Mouse (Mus musculus): ENCODE data around the gene Fam172a. TPM values are rescaled to one million over a fixed set of nuclear protein-coding genes. Genes with fewer than 3 reads are reported as not detected.

The Fam172a gene
- polyA plus RNA-seq, 1 experiment from 2014 or later = 21.2 TPM

DNA sequence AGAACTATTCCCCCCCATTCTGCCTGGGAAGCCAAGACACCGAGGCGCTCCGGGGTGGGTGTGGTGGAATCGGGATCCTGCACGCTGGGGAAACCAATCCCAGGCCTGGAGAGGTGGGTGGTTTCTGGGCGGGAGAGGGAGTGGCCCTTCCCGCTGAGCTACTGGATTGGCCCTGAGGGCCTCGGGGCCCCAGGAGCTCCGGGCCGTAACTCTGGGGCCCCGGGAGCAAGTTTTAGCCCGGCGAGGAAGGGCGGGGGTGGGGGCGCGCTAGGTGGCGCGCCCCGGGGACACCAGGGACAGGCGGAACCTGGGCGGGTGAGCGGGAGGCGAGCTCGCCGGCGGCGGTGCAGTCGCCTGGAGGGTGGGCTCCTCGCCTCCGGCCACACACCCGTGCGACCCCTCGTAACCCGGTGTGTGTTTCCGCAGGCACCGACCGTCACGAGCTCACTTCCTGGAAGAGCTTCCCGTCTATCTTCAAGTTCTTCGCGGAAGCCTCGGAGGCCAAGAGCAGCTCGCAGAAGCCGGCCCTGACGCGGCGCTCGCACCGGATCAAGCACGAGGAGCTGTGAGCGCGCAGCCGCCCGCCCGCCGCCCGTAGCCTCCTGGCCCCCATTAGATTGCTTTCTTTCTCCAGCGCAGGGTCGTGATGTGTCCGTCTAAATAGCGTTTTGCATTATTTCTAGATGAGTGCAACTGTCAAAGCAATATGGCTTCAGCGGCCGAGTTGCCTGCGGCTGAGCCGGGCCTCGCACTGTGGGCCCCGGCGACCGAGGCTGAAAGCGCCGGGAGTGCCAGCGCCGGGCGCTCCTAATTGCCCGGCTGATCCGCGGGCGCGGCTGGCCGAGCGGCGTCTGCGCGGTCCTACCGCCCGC is 461.5 kb downstream of the Fam172a start:
- WGBS = under 1% methylated on average over 86 of the region's 86 CpGs
- Histone ChIP-seq H3K27ac (peak overlapping the region; percentile 88), H3K27me3 (ENCODE audit: insufficient read depth, poor library complexity, severe bottlenecking) (peaks cover 40% of the 10 kb centered on the region), H3K4me1 (no peaks in the 10 kb centered on the region), H3K36me3 (no peaks in the 10 kb centered on the region), H3K4me3 (peak overlapping the region; percentile 77), H3K9me3 (no peaks in the 10 kb centered on the region)
- peak; percentile 93 for DNase-seq (ENCODE audit: low spot score)

DNA sequence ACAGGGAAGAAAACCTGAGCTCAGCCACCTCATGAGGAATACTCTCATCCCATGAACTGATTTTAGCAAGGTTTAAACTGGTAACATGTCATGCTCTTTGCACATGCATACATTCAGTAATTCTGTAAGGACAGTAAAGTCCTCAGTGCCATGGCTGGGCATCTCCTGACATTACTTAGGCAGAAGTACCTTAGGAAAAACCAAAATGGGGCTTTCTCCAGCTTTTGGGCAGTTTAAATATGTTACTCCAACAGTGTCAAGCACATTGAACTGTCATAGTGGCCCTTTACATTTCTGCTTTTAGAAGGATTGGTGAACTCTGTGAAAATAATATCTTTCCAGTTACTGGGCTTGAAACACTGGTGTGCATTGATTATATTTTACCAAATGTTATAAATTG is 463.1 kb downstream of the Fam172a start:
- Histone ChIP-seq H3K27ac (no peak overlapping the region), H3K27me3 (ENCODE audit: insufficient read depth, poor library complexity, severe bottlenecking) (peaks cover 52% of the 10 kb centered on the region), H3K4me1 (no peaks in the 10 kb centered on the region), H3K4me3 (no peak overlapping the region), H3K9me3 (no peaks in the 10 kb centered on the region), H3K36me3 (no peaks in the 10 kb centered on the region)
- no peak for DNase-seq (ENCODE audit: low spot score)

DNA sequence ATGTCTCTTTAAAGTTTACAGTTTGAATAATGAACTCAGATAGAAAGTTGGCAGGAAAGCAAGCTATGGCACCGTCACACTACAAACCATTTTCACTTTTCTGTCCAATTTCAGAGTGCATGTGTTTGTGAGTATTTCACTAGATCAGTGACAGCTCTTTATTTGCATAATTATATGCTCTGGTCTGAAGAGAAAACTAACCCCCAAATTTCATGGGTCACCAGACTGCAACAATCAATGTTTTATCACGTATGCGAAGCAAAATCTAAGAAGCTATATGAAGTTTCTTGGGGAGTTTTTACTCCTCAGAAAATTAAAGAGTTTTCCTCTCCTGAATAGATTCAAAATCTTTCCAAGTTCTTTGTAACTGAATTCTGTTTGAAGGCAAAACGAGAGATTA is 466.3 kb downstream of the Fam172a start:
- WGBS = 44% methylated on average over 4 of the region's 4 CpGs
- Histone ChIP-seq H3K4me1 (no peaks in the 10 kb centered on the region), H3K27me3 (ENCODE audit: insufficient read depth, poor library complexity, severe bottlenecking) (peaks cover 85% of the 10 kb centered on the region)

DNA sequence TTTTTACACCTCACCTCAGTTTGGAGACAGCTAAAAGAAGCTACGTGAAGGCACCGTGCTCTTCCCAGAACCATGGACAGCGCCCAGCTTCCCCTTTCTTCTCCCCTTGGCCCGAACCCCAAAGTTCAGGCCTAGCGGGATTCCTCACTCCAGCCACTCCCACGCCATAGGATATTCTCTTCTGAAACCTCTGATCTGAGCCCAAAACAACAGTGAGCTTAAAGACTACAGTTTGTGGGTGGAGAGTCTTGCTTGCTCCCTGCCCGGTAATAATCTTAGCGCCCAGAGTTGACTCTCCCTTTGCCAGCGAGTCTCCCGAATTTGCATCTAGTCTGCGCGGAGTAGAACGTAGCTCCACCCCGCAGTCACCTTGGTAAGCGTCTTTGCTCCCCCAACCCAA is 469.5 kb downstream of the Fam172a start:
- Histone ChIP-seq H3K4me3 (peak overlapping the region; percentile 25; the same call in 1 of the 2 replicates), H3K27me3 (ENCODE audit: insufficient read depth, poor library complexity, severe bottlenecking) (peaks cover 95% of the 10 kb centered on the region), H3K27ac (no peak overlapping the region), H3K36me3 (no peaks in the 10 kb centered on the region), H3K4me1 (no peaks in the 10 kb centered on the region), H3K9me3 (no peaks in the 10 kb centered on the region)
- DNase-seq (ENCODE audit: low spot score) = no peak
- under 1% methylated on average over 15 of the region's 15 CpGs for WGBS

More for the DNA sequence above, 466.3 kb downstream of the Fam172a start:
- Histone ChIP-seq H3K36me3 (no peaks in the 10 kb centered on the region), H3K4me3 (no peak overlapping the region), H3K27ac (no peak overlapping the region), H3K9me3 (no peaks in the 10 kb centered on the region)
- no peak for DNase-seq (ENCODE audit: low spot score)

DNA sequence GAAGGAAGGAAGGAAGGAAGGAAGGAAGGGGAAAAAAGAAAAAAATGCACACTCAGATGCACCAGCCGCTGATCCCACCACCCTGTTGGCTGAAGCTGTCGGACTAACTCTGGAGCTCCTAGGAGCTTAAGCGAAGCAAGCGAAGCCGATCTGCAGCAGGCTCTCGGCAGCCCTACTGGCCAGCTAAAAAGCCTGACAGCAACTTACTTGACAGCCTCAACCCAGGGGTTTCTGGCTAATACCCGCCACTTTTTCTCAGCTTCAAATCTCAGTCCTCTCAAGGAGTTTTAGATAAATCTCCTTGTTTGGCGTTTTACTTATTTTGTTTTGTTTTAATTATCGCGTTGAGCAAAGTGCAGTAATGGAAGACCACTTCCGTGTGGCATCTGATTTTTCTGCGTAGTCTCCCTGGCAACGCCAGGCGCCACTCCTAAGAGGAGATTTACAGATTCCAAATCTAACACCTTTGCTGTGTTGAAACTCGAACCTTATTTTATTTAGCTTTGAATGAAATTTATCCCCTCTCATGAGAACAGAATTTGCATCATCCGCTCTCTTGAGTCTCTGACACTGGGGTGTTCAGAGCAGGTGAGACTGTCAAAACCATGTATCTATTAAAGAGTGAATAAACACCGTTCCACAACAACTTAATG is 470.3 kb downstream of the Fam172a start:
- no peak overlapping the region for H3K4me3 ChIP-seq
- no peak overlapping the region for H3K27ac ChIP-seq
- whole genome bisulfite sequencing = 2% methylated on average over 17 of the region's 17 CpGs
- no peaks in the 10 kb centered on the region for H3K4me1 ChIP-seq
- no peak for DNase-seq (ENCODE audit: low spot score)
- peaks cover 95% of the 10 kb centered on the region for H3K27me3 ChIP-seq (ENCODE audit: insufficient read depth, poor library complexity, severe bottlenecking)
- no peaks in the 10 kb centered on the region for H3K36me3 ChIP-seq
- H3K9me3 ChIP-seq = no peaks in the 10 kb centered on the region

DNA sequence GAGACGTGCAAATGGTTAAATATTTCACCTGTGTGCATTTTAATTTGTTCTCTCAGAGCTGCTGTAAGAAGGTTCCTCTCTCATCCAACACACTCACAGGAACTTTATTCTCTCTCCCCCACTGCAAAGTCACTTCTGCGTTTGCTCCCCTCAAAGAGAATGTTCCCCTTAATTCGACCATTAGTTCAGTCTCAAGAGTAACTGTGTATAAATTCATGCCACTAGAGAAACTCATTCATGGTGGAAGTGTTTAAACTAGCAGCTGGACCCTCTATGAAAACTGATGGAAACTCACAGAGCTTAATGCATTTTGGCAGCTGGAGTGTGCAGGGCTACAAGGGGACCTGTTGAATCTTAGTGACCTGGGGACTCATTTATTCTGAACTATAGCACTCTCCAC is 471.0 kb downstream of the Fam172a start:
- DNase-seq (ENCODE audit: low spot score) = no peak
- no peak overlapping the region for H3K27ac ChIP-seq
- peaks cover 95% of the 10 kb centered on the region for H3K27me3 ChIP-seq (ENCODE audit: insufficient read depth, poor library complexity, severe bottlenecking)
- no peaks in the 10 kb centered on the region for H3K9me3 ChIP-seq
- no peaks in the 10 kb centered on the region for H3K36me3 ChIP-seq
- no peaks in the 10 kb centered on the region for H3K4me1 ChIP-seq
- no peak overlapping the region for H3K4me3 ChIP-seq
- WGBS = 2% methylated on average over 3 of the region's 3 CpGs

DNA sequence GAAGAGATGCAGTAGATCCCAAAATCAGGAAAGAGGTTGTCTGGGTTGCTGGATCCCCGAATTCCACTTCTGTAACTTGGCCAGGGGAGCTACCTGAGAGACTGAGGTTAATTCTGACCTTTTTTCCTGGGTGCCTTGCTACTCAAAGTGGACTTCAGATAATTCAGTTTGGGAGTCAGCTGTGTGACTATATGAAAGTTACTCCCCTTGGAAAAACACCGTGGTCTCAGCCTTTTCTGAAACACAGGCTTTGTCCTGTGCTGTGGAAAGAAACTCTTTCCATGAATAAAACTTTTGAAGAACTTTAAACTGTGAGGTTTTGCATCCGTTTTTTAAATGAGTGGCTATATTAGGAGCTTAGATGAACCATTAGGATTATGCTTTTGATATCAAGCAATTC is 472.4 kb downstream of the Fam172a start:
- 5% methylated on average over 3 of the region's 3 CpGs for WGBS
- no peak for DNase-seq (ENCODE audit: low spot score)
- peaks cover 99% of the 10 kb centered on the region for H3K27me3 ChIP-seq (ENCODE audit: insufficient read depth, poor library complexity, severe bottlenecking)
- H3K36me3 ChIP-seq = no peaks in the 10 kb centered on the region
- H3K27ac ChIP-seq = no peak overlapping the region
- H3K4me1 ChIP-seq = peaks cover 2% of the 10 kb centered on the region
- H3K9me3 ChIP-seq = no peaks in the 10 kb centered on the region
- H3K4me3 ChIP-seq = no peak overlapping the region

DNA sequence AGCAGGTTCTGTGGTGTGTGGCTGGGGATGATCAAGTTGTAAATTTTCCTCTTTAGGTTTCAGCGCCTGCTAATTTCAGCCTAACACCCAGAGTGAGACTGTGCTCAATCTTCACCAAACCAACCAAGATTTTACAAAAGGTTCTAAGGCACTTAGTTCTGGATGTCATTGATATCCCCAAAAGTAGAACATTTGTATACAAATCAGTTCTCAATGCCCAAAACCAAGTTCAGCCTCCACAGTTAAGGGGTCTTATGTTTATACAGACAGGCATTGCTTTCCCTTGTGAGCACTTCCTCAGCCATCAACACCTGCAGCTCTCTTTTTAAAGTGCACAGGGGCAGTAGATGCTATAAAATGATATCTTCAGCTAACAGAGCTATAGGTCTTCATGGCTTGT is 473.1 kb downstream of the Fam172a start:
- no peak for DNase-seq (ENCODE audit: low spot score)
- Histone ChIP-seq H3K27me3 (ENCODE audit: insufficient read depth, poor library complexity, severe bottlenecking) (peaks cover 99% of the 10 kb centered on the region), H3K9me3 (no peaks in the 10 kb centered on the region), H3K36me3 (no peaks in the 10 kb centered on the region), H3K4me1 (peaks cover 8% of the 10 kb centered on the region), H3K27ac (no peak overlapping the region), H3K4me3 (no peak overlapping the region)
- 8% methylated on average over 1 of the region's 1 CpGs for WGBS

DNA sequence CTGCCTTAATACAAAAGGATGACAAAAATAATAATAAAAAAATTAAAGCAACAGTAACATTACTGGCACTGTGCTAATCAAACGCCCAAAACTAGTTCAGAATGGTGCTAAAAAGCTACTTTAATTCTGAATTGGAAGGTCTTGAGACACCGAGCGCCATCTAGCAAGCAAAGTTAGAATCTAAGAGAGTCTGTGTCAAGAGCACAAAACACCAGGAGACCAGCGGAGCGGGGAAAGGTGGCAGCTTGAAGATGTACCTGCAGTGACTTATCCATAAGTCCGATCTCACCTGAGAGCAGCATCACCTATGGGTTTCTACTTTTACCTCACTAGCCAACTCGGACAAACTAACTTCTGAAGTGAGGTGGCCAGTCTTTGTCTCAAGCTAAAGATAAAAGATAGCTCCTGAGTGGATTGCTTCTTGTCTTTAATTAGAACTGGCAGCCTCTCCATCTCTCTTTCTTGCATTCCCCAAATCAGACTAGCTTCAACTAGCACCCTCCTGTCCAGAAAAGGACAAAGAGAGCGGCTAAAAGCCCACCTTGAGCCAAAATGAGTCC is 474.1 kb downstream of the Fam172a start:
- Histone ChIP-seq H3K27me3 (ENCODE audit: insufficient read depth, poor library complexity, severe bottlenecking) (peaks cover 98% of the 10 kb centered on the region), H3K9me3 (no peaks in the 10 kb centered on the region), H3K36me3 (no peaks in the 10 kb centered on the region), H3K27ac (no peak overlapping the region), H3K4me1 (peaks cover 9% of the 10 kb centered on the region), H3K4me3 (no peak overlapping the region)
- 1% methylated on average over 8 of the region's 8 CpGs for WGBS
- DNase-seq (ENCODE audit: low spot score) = no peak

DNA sequence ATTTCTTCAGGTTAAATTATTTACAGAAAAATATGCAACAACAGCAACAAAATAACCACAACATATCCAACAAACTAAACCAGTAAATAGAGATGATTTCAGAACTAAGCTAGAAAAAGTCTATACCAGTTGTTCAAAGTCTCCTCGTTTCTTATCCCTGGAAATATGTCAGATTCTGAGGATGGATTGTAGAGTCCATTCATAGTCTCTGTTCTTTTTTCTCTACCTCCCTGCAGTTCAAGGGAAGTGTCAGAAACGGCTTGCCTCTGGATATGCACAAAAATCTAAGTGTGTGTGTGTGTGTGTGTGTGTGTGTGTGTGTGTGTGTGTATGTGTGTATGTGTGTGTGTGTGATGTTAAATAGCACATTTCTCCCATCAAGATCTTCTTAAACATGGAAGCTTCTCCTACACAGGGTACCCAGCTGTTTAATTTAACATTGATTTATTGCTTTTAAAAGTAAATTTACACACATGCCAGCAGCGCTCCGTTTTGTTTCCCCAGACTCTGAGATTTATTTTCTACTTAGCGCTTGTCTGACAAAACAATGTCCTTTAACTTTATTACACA is 475.6 kb downstream of the Fam172a start:
- Histone ChIP-seq H3K4me1 (peaks cover 15% of the 10 kb centered on the region), H3K4me3 (no peak overlapping the region), H3K27ac (no peak overlapping the region), H3K36me3 (no peaks in the 10 kb centered on the region), H3K27me3 (ENCODE audit: insufficient read depth, poor library complexity, severe bottlenecking) (peaks cover 98% of the 10 kb centered on the region), H3K9me3 (no peaks in the 10 kb centered on the region)
- no peak for DNase-seq (ENCODE audit: low spot score)
- WGBS = 14% methylated on average over 5 of the region's 5 CpGs

DNA sequence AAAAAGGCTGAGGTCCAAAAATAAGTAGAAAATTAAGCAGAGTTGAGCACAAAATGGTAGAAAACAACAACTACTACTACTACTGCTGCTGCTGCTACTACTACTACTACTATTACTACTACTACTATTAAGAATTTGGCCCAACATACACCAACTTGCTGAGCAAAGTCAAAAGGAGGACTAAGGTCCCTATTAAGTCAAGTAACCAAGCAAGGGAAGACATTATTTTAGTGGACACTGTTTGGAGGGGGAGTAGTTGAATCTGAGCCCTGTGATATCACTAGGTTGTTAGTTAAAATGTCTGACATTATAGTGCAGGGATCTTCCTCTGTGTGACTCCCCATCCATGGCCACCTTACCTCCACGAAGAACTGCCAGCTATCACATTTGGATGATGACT is 476.2 kb downstream of the Fam172a start:
- no peak overlapping the region for H3K4me3 ChIP-seq
- DNase-seq (ENCODE audit: low spot score) = no peak
- 3% methylated on average over 1 of the region's 1 CpGs for WGBS

DNA sequence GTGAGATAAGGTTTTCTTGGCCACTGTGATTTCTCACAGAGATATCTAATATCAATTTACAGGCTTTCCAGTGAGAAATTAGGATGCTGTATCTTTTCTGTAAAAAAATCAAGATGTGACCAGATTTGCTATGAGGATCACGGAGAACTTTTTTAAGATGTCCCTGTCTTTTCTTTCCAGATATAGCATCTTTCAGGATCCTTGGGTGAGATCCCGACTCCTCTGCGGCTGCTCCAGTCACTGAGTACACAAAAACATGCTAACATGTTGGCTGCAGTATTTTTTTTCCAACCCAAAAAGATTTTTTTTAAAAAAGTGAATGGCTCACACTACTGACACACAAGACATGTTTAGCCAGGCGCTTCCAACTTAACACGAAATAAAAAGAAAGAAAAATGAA is 476.9 kb downstream of the Fam172a start:
- no peak for DNase-seq (ENCODE audit: low spot score)
- Histone ChIP-seq H3K27me3 (ENCODE audit: insufficient read depth, poor library complexity, severe bottlenecking) (peaks cover 99% of the 10 kb centered on the region), H3K4me1 (peaks cover 15% of the 10 kb centered on the region), H3K4me3 (peak overlapping the region; percentile 49), H3K27ac (peak overlapping the region; percentile 67; the same call in 1 of the 2 replicates), H3K9me3 (no peaks in the 10 kb centered on the region), H3K36me3 (no peaks in the 10 kb centered on the region)
- WGBS = 7% methylated on average over 5 of the region's 5 CpGs

More for the DNA sequence above, 476.2 kb downstream of the Fam172a start:
- no peak overlapping the region for H3K27ac ChIP-seq
- H3K36me3 ChIP-seq = no peaks in the 10 kb centered on the region
- H3K4me1 ChIP-seq = peaks cover 15% of the 10 kb centered on the region
- peaks cover 98% of the 10 kb centered on the region for H3K27me3 ChIP-seq (ENCODE audit: insufficient read depth, poor library complexity, severe bottlenecking)
- H3K9me3 ChIP-seq = no peaks in the 10 kb centered on the region
